Mouse (Mus musculus) embryo, embryonic 10 days (tissue): ENCODE results near the gene Tnpo3.
"Not testable (repeated sequence)": the region's sequence is repeated elsewhere in the genome, so short reads cannot be mapped to it uniquely, and the experiment has no call there.

Experiments
- DNase-seq: peaks from one replicate; pipeline ENCODE4 v3.0.0-alpha.2; 2015; ENCODE audit warnings: low spot score

The Tnpo3 gene

GRCm38 (mm10) chr6:29620840-29621543, 11.3 kb upstream of the Tnpo3 start:
- DNase-seq: no peak

- DNase-seq: no peak
These were observed 10.5 kb upstream of the Tnpo3 start for GRCm38 (mm10) chr6:29620176-29620575.

GRCm38 (mm10) chr6:29610020-29610640, 443 bp upstream of the Tnpo3 start:
- DNase-seq: not testable (repeated sequence)

- no peak for DNase-seq
These were observed 9.5 kb downstream of the Tnpo3 start for GRCm38 (mm10) chr6:29600188-29600587.

- DNase-seq: no peak
These were observed 14.0 kb downstream of the Tnpo3 start for GRCm38 (mm10) chr6:29595656-29596055.

GRCm38 (mm10) chr6:29581202-29581601, 28.5 kb downstream of the Tnpo3 start:
- DNase-seq: no peak

- no peak for DNase-seq
These were observed 28.9 kb downstream of the Tnpo3 start for GRCm38 (mm10) chr6:29580770-29581169.

GRCm38 (mm10) chr6:29576388-29576787, 33.3 kb downstream of the Tnpo3 start:
- not testable (repeated sequence) for DNase-seq

GRCm38 (mm10) chr6:29557112-29557511, 52.6 kb downstream of the Tnpo3 start:
- no peak for DNase-seq

GRCm38 (mm10) chr6:29552526-29552925, 57.2 kb downstream of the Tnpo3 start:
- no peak for DNase-seq

GRCm38 (mm10) chr6:29548086-29548485, 61.6 kb downstream of the Tnpo3 start:
- no peak for DNase-seq

GRCm38 (mm10) chr6:29547582-29547981, 62.1 kb downstream of the Tnpo3 start:
- DNase-seq: no peak

- no peak for DNase-seq
These were observed 64.1 kb downstream of the Tnpo3 start for GRCm38 (mm10) chr6:29545611-29546010.

GRCm38 (mm10) chr6:29540956-29541355, 68.7 kb downstream of the Tnpo3 start:
- DNase-seq: no peak

GRCm38 (mm10) chr6:29540223-29540622, 69.5 kb downstream of the Tnpo3 start:
- DNase-seq: no peak

GRCm38 (mm10) chr6:29539502-29539901, 70.2 kb downstream of the Tnpo3 start:
- DNase-seq: no peak

- no peak for DNase-seq
These were observed 72.5 kb downstream of the Tnpo3 start for GRCm38 (mm10) chr6:29537221-29537620.

- DNase-seq: no peak
These were observed 73.0 kb downstream of the Tnpo3 start for GRCm38 (mm10) chr6:29536651-29537193.

GRCm38 (mm10) chr6:29535316-29535715, 74.4 kb downstream of the Tnpo3 start:
- DNase-seq: no peak

GRCm38 (mm10) chr6:29530050-29530449, 79.6 kb downstream of the Tnpo3 start:
- DNase-seq: no peak

GRCm38 (mm10) chr6:29529444-29529820, 80.3 kb downstream of the Tnpo3 start:
- no peak for DNase-seq

GRCm38 (mm10) chr6:29528561-29529443, 80.9 kb downstream of the Tnpo3 start:
- no peak for DNase-seq

- no peak for DNase-seq
These were observed 81.6 kb downstream of the Tnpo3 start for GRCm38 (mm10) chr6:29528165-29528505.
